8 mouse cellular contexts compared by ENCODE assay signal in genomic region chr4:141445328-141445720, GRCm38 (mm10). TPM values are rescaled to one million over a fixed set of nuclear protein-coding genes. Genes with fewer than 3 reads are reported as not detected.
A peak's percentile ranks its signal among the peaks of the same experiment; 100 is the strongest.
DNase-seq lines count a peak whose midpoint lies in the region; ATAC-seq and TF ChIP-seq lines count a peak whose summit lies in the region.

No protein-coding gene starts in this region.

- no peak for ATAC-seq in erythroblast, adult 5-6 weeks (replicated peaks; ENCODE audit: low FRiP score, poor library complexity, severe bottlenecking)
- no peak for ATAC-seq in limb, embryonic 15.5 days (ENCODE audit: insufficient number of reproducible peaks, low FRiP score, low TSS enrichment, low read depth)
- no peak for ATAC-seq in stomach, postnatal 0 days (ENCODE audit: low FRiP score, low TSS enrichment)

- peak; percentile 42 for DNase-seq in A20 (ENCODE audit: low read depth, low spot score)
- no peak for DNase-seq in stomach, postnatal 0 days (ENCODE audit: low spot score)
- DNase-seq in right cerebral cortex, postnatal 36 days (ENCODE audit: low spot score in 2 of 2), result no peak
- no peak for DNase-seq in right cerebral cortex, postnatal 4 days

- no peak for TF ChIP-seq EP300 in stomach, postnatal 0 days (optimal IDR thresholded peaks at IDR 0.05)

- H3K27ac ChIP-seq in embryonic fibroblast, embryonic 13.5 days (ENCODE audit: insufficient read depth, low read length), result no peak overlapping the region
- H3K27ac ChIP-seq in limb, embryonic 15.5 days, result 0 out of 2 replicates have a peak overlapping the region, but pooled peaks have one; percentile 70
- peak overlapping the region; percentile 79 for H3K27ac ChIP-seq in stomach, postnatal 0 days (replicated peaks)

- peaks cover 28% of the 10 kb centered on the region for H3K4me1 ChIP-seq in erythroblast, embryonic 14.5 days (ENCODE audit: control insufficient read depth)
- no peaks in the 10 kb centered on the region for H3K4me1 ChIP-seq in embryonic fibroblast, embryonic 13.5 days (ENCODE audit: control insufficient read depth, insufficient read depth, low read length)
- peaks cover 22% of the 10 kb centered on the region for H3K4me1 ChIP-seq in limb, embryonic 15.5 days
- H3K4me1 ChIP-seq in stomach, postnatal 0 days (replicated peaks; ENCODE audit: control insufficient read depth, insufficient read depth), result 0 out of 2 replicates have a peak, but pooled peaks cover 4% of the 10 kb centered on the region

- WGBS in limb, embryonic 15.5 days, result 9% methylated on average over 14 of the region's 14 CpGs
- 14% methylated on average over 14 of the region's 14 CpGs for WGBS in stomach, postnatal 0 days

- TF ChIP-seq POLR2A in embryonic fibroblast, embryonic 13.5 days (IDR thresholded peaks at IDR 0.05; ENCODE audit: low read depth, low read length), result no peak

- H3K9ac ChIP-seq in limb, embryonic 15.5 days, result peak overlapping the region; percentile 91
- peak overlapping the region; percentile 89 for H3K9ac ChIP-seq in stomach, postnatal 0 days (ENCODE audit: low read length)

- H3K36me3 ChIP-seq in erythroblast, embryonic 14.5 days (ENCODE audit: control insufficient read depth), result peaks cover 24% of the 10 kb centered on the region
- H3K36me3 ChIP-seq in limb, embryonic 15.5 days, result peaks cover 35% of the 10 kb centered on the region
- peaks cover 6% of the 10 kb centered on the region; the same call in 1 of the 2 replicates for H3K36me3 ChIP-seq in stomach, postnatal 0 days (ENCODE audit: control insufficient read depth, insufficient read depth, low read length)

- no peaks in the 10 kb centered on the region; the same call in 1 of the 2 replicates for H3K27me3 ChIP-seq in erythroblast, embryonic 14.5 days (ENCODE audit: control insufficient read depth)
- H3K27me3 ChIP-seq in limb, embryonic 15.5 days, result no peaks in the 10 kb centered on the region
- H3K27me3 ChIP-seq in stomach, postnatal 0 days (ENCODE audit: control insufficient read depth, insufficient read depth, low read length), result no peaks in the 10 kb centered on the region

- H3K4me3 ChIP-seq in erythroblast, embryonic 14.5 days (replicated peaks), result peak overlapping the region; percentile 95
- peak overlapping the region; percentile 76 for H3K4me3 ChIP-seq in embryonic fibroblast, embryonic 13.5 days (ENCODE audit: insufficient read depth, low read length)
- H3K4me3 ChIP-seq in limb, embryonic 15.5 days, result peak overlapping the region; percentile 99
- H3K4me3 ChIP-seq in stomach, postnatal 0 days (ENCODE audit: low read depth, low read length), result peak overlapping the region; percentile 100

- H3K4me2 ChIP-seq in limb, embryonic 15.5 days, result peak overlapping the region; percentile 86
- H3K4me2 ChIP-seq in stomach, postnatal 0 days (replicated peaks; ENCODE audit: low read depth), result peak overlapping the region; percentile 95

- no peaks in the 10 kb centered on the region for H3K9me3 ChIP-seq in erythroblast, embryonic 14.5 days (ENCODE audit: control insufficient read depth, low read length)
- H3K9me3 ChIP-seq in limb, embryonic 15.5 days, result no peaks in the 10 kb centered on the region
- no peaks in the 10 kb centered on the region for H3K9me3 ChIP-seq in stomach, postnatal 0 days (ENCODE audit: control insufficient read depth, low read length)

- TF ChIP-seq CTCF in embryonic fibroblast, embryonic 13.5 days (IDR thresholded peaks at IDR 0.05; ENCODE audit: borderline replicate concordance, insufficient read depth, low read length), result no peak
- no peak for TF ChIP-seq CTCF in stomach, postnatal 0 days (IDR thresholded peaks at IDR 0.05; ENCODE audit: low read depth)

RNA-seq across cellular contexts. Expression of gene Zbtb17, which starts 0.9 kb away (rescaled TPM):
- polyA plus RNA-seq in erythroblast, embryonic 14.5 days (2012), result 1.9 and 2.6 TPM in 2 replicates
- 6.3 TPM in 1 of 2 replicates, not detected in the other for total RNA-seq in erythroblast, adult 5-6 weeks (2015; ENCODE audit: low replicate concordance)
- total RNA-seq in erythroblast, adult 5-6 weeks (2017; ENCODE audit: low replicate concordance), result 2.6 and 4.3 TPM in 2 replicates
- 14.4 and 15.1 TPM in 2 replicates for polyA plus RNA-seq in embryonic fibroblast, embryonic 13.5 days (2011; ENCODE audit: insufficient read length, low read depth, missing spikeins)
- polyA plus RNA-seq in limb, embryonic 15.5 days (2015; fragmentation: Nextera tagmentation; extraction: Ambion mirVana), result 31.2 and 33.2 TPM in 2 replicates
- 13.3 and 16.8 TPM in 2 replicates for polyA plus RNA-seq in stomach, postnatal 0 days (2015; fragmentation: Nextera tagmentation; extraction: Ambion mirVana)

RNA-seq across cellular contexts. Expression of gene Srarp, which starts 9.4 kb away (rescaled TPM):
- polyA plus RNA-seq in erythroblast, embryonic 14.5 days (2012), result not detected in 2 replicates
- total RNA-seq in erythroblast, adult 5-6 weeks (2015; ENCODE audit: low replicate concordance), result not detected in 2 replicates
- 0.70 TPM in 1 of 2 replicates, not detected in the other for total RNA-seq in erythroblast, adult 5-6 weeks (2017; ENCODE audit: low replicate concordance)
- polyA plus RNA-seq in embryonic fibroblast, embryonic 13.5 days (2011; ENCODE audit: insufficient read length, low read depth, missing spikeins), result not detected in 2 replicates
- polyA plus RNA-seq in limb, embryonic 15.5 days (2015; fragmentation: Nextera tagmentation; extraction: Ambion mirVana), result not detected in 2 replicates
- not detected in 2 replicates for polyA plus RNA-seq in stomach, postnatal 0 days (2015; fragmentation: Nextera tagmentation; extraction: Ambion mirVana)

RNA-seq across cellular contexts. Expression of gene Hspb7, which starts 24.7 kb away (rescaled TPM):
- not detected in 2 replicates for polyA plus RNA-seq in erythroblast, embryonic 14.5 days (2012)
- not detected in 2 replicates for total RNA-seq in erythroblast, adult 5-6 weeks (2015; ENCODE audit: low replicate concordance)
- not detected in 2 replicates for total RNA-seq in erythroblast, adult 5-6 weeks (2017; ENCODE audit: low replicate concordance)
- 1.2 and 1.9 TPM in 2 replicates for polyA plus RNA-seq in embryonic fibroblast, embryonic 13.5 days (2011; ENCODE audit: insufficient read length, low read depth, missing spikeins)
- polyA plus RNA-seq in limb, embryonic 15.5 days (2015; fragmentation: Nextera tagmentation; extraction: Ambion mirVana), result 1.7 and 5.4 TPM in 2 replicates
- polyA plus RNA-seq in stomach, postnatal 0 days (2015; fragmentation: Nextera tagmentation; extraction: Ambion mirVana), result 2.3 and 3.5 TPM in 2 replicates

RNA-seq across cellular contexts. Expression of gene Clcnkb, which starts 29.5 kb away (rescaled TPM):
- not detected in 2 replicates for polyA plus RNA-seq in erythroblast, embryonic 14.5 days (2012)
- not detected in 2 replicates for total RNA-seq in erythroblast, adult 5-6 weeks (2015; ENCODE audit: low replicate concordance)
- not detected in 2 replicates for total RNA-seq in erythroblast, adult 5-6 weeks (2017; ENCODE audit: low replicate concordance)
- not detected in 2 replicates for polyA plus RNA-seq in embryonic fibroblast, embryonic 13.5 days (2011; ENCODE audit: insufficient read length, low read depth, missing spikeins)
- polyA plus RNA-seq in limb, embryonic 15.5 days (2015; fragmentation: Nextera tagmentation; extraction: Ambion mirVana), result not detected in 2 replicates
- polyA plus RNA-seq in stomach, postnatal 0 days (2015; fragmentation: Nextera tagmentation; extraction: Ambion mirVana), result not detected in 2 replicates

RNA-seq across cellular contexts. Expression of gene Clcnka, which starts 46.8 kb away (rescaled TPM):
- not detected in 2 replicates for polyA plus RNA-seq in erythroblast, embryonic 14.5 days (2012)
- total RNA-seq in erythroblast, adult 5-6 weeks (2015; ENCODE audit: low replicate concordance), result not detected in 2 replicates
- not detected in 2 replicates for total RNA-seq in erythroblast, adult 5-6 weeks (2017; ENCODE audit: low replicate concordance)
- not detected in 2 replicates for polyA plus RNA-seq in embryonic fibroblast, embryonic 13.5 days (2011; ENCODE audit: insufficient read length, low read depth, missing spikeins)
- 0.33 and 1.2 TPM in 2 replicates for polyA plus RNA-seq in limb, embryonic 15.5 days (2015; fragmentation: Nextera tagmentation; extraction: Ambion mirVana)
- polyA plus RNA-seq in stomach, postnatal 0 days (2015; fragmentation: Nextera tagmentation; extraction: Ambion mirVana), result 0.08 TPM in 1 of 2 replicates, not detected in the other
